Mouse (Mus musculus) hindbrain, embryonic 10.5 days (tissue): Measurements from ENCODE around the gene Zfp64. TPM values are rescaled to one million over a fixed set of nuclear protein-coding genes. Genes with fewer than 3 reads are reported as not detected.

Experiments used
- DNase-seq: peaks from one replicate; pipeline ENCODE4 v3.0.0-alpha.2; 2017; ENCODE audit warnings: low spot score
- H3K27ac ChIP-seq: fragments of 300-500 bp; sonication (generic); 2 replicates; pipeline ENCODE4 v1.5.1; 2016; ENCODE audit warnings: mild to moderate bottlenecking, moderate library complexity
- H3K27me3 ChIP-seq: fragments of 300-500 bp; sonication (generic); 2 replicates; pipeline ENCODE4 v1.6.1; 2016; ENCODE audit warnings: mild to moderate bottlenecking; ENCODE audit not compliant: poor library complexity, insufficient read depth, severe bottlenecking
- H3K36me3 ChIP-seq: fragments of 300-500 bp; sonication (generic); 2 replicates; pipeline ENCODE4 v1.6.1; 2016; ENCODE audit warnings: mild to moderate bottlenecking, moderate library complexity
- H3K4me1 ChIP-seq: fragments of 300-500 bp; sonication (generic); replicated peaks from 2 replicates; pipeline ENCODE4 v1.6.1; 2016; ENCODE audit warnings: mild to moderate bottlenecking
- H3K4me3 ChIP-seq: fragments of 300-500 bp; sonication (generic); 2 replicates; pipeline ENCODE4 v1.5.1; 2016; ENCODE audit warnings: mild to moderate bottlenecking, moderate library complexity
- H3K9me3 ChIP-seq: fragments of 300-500 bp; sonication (generic); 2 replicates; pipeline ENCODE4 v1.6.1; 2016; ENCODE audit warnings: mild to moderate bottlenecking, moderate library complexity
- WGBS: fragments of 180-500 bp; shearing (Covaris S2); methylation state at CpG from one replicate; pipeline ENCODE4 v1.1.7; 2016; 5-methylcytosine and 5-hydroxymethylcytosine counted together
- polyA plus RNA-seq: library from polyadenylated mRNA; unstranded; fragments of >200 nt; fragmentation: Nextera tagmentation; extraction: Ambion mirVana; gene quantifications from 2 replicates; pipeline ENCODE4 v1.2.1, GENCODE M21; 2016

The Zfp64 gene
- polyA plus RNA-seq, 1 experiment from 2014 or later, result 39.9 TPM

GRCm38 (mm10) chr2:168878158-168878557 lies 77.2 kb downstream of the Zfp64 start:
- Histone ChIP-seq H3K27me3 (0 out of 2 replicates have a peak, but pooled peaks cover 4% of the 10 kb centered on the region), H3K9me3 (no peaks in the 10 kb centered on the region), H3K4me3 (no peak overlapping the region), H3K4me1 (peaks cover 6% of the 10 kb centered on the region), H3K36me3 (no peaks in the 10 kb centered on the region), H3K27ac (no peak overlapping the region)
- no peak for DNase-seq
- 81% methylated on average over 4 of the region's 4 CpGs for WGBS

GRCm38 (mm10) chr2:168876631-168877030 lies 78.8 kb downstream of the Zfp64 start:
- 91% methylated on average over 10 of the region's 10 CpGs for WGBS
- Histone ChIP-seq H3K27ac (no peak overlapping the region), H3K4me3 (no peak overlapping the region), H3K9me3 (no peaks in the 10 kb centered on the region), H3K27me3 (0 out of 2 replicates have a peak, but pooled peaks cover 4% of the 10 kb centered on the region), H3K36me3 (no peaks in the 10 kb centered on the region), H3K4me1 (peaks cover 21% of the 10 kb centered on the region)
- no peak for DNase-seq

GRCm38 (mm10) chr2:168874498-168874897 lies 80.9 kb downstream of the Zfp64 start:
- Histone ChIP-seq H3K4me1 (peaks cover 26% of the 10 kb centered on the region), H3K9me3 (no peaks in the 10 kb centered on the region), H3K27ac (no peak overlapping the region), H3K27me3 (peaks cover 9% of the 10 kb centered on the region; the same call in 1 of the 2 replicates), H3K4me3 (no peak overlapping the region), H3K36me3 (no peaks in the 10 kb centered on the region)
- DNase-seq, result no peak
- 94% methylated on average over 6 of the region's 6 CpGs for WGBS

GRCm38 (mm10) chr2:168871767-168872511 lies 83.4 kb downstream of the Zfp64 start:
- H3K4me1 ChIP-seq, result peaks cover 26% of the 10 kb centered on the region
- no peaks in the 10 kb centered on the region for H3K9me3 ChIP-seq
- WGBS, result 9% methylated on average over 22 of the region's 22 CpGs
- peak; percentile 75 for DNase-seq
- peak overlapping the region; percentile 81 for H3K27ac ChIP-seq
- H3K27me3 ChIP-seq, result peaks cover 22% of the 10 kb centered on the region
- H3K4me3 ChIP-seq, result peak overlapping the region; percentile 34
- H3K36me3 ChIP-seq, result no peaks in the 10 kb centered on the region

GRCm38 (mm10) chr2:168870480-168870879 lies 84.9 kb downstream of the Zfp64 start:
- Histone ChIP-seq H3K4me1 (peaks cover 26% of the 10 kb centered on the region), H3K9me3 (no peaks in the 10 kb centered on the region), H3K36me3 (no peaks in the 10 kb centered on the region), H3K27ac (peak overlapping the region; percentile 1; the same call in 1 of the 2 replicates), H3K27me3 (peaks cover 36% of the 10 kb centered on the region), H3K4me3 (no peak overlapping the region)
- WGBS, result 56% methylated on average over 4 of the region's 4 CpGs
- peak; percentile 63 for DNase-seq

GRCm38 (mm10) chr2:168866942-168867341 lies 88.4 kb downstream of the Zfp64 start:
- DNase-seq, result no peak
- Histone ChIP-seq H3K4me1 (peaks cover 18% of the 10 kb centered on the region), H3K27ac (no peak overlapping the region), H3K4me3 (no peak overlapping the region), H3K27me3 (peaks cover 58% of the 10 kb centered on the region), H3K9me3 (no peaks in the 10 kb centered on the region), H3K36me3 (no peaks in the 10 kb centered on the region)
- 87% methylated on average over 8 of the region's 8 CpGs for WGBS

- DNase-seq, result no peak
- Histone ChIP-seq H3K9me3 (no peaks in the 10 kb centered on the region), H3K4me1 (peaks cover 16% of the 10 kb centered on the region), H3K36me3 (no peaks in the 10 kb centered on the region), H3K27me3 (peaks cover 56% of the 10 kb centered on the region), H3K4me3 (no peak overlapping the region), H3K27ac (no peak overlapping the region)
- 71% methylated on average over 10 of the region's 10 CpGs for WGBS
These were observed 89.0 kb downstream of the Zfp64 start for GRCm38 (mm10) chr2:168866436-168866835.

GRCm38 (mm10) chr2:168864905-168865304 lies 90.5 kb downstream of the Zfp64 start:
- H3K4me1 ChIP-seq, result peaks cover 28% of the 10 kb centered on the region
- H3K27ac ChIP-seq, result no peak overlapping the region
- DNase-seq, result no peak
- WGBS, result 84% methylated on average over 5 of the region's 5 CpGs
- H3K9me3 ChIP-seq, result no peaks in the 10 kb centered on the region
- H3K36me3 ChIP-seq, result no peaks in the 10 kb centered on the region
- peaks cover 56% of the 10 kb centered on the region for H3K27me3 ChIP-seq
- H3K4me3 ChIP-seq, result no peak overlapping the region

- no peaks in the 10 kb centered on the region for H3K36me3 ChIP-seq
- 33% methylated on average over 4 of the region's 4 CpGs for WGBS
- H3K4me1 ChIP-seq, result peaks cover 34% of the 10 kb centered on the region
- peak overlapping the region; percentile 64 for H3K27ac ChIP-seq
- no peak overlapping the region for H3K4me3 ChIP-seq
- H3K9me3 ChIP-seq, result no peaks in the 10 kb centered on the region
- peaks cover 70% of the 10 kb centered on the region for H3K27me3 ChIP-seq
- no peak for DNase-seq
These were observed 92.7 kb downstream of the Zfp64 start for GRCm38 (mm10) chr2:168862694-168863093.

GRCm38 (mm10) chr2:168860922-168861740 lies 94.3 kb downstream of the Zfp64 start:
- H3K27me3 ChIP-seq, result peaks cover 71% of the 10 kb centered on the region
- H3K9me3 ChIP-seq, result no peaks in the 10 kb centered on the region
- peak; percentile 84 for DNase-seq
- no peaks in the 10 kb centered on the region for H3K36me3 ChIP-seq
- H3K4me1 ChIP-seq, result peaks cover 34% of the 10 kb centered on the region
- peak overlapping the region; percentile 22; the same call in 1 of the 2 replicates for H3K4me3 ChIP-seq
- H3K27ac ChIP-seq, result peak overlapping the region; percentile 80
- WGBS, result 33% methylated on average over 24 of the region's 24 CpGs

GRCm38 (mm10) chr2:168860032-168860691 lies 95.2 kb downstream of the Zfp64 start:
- no peaks in the 10 kb centered on the region for H3K36me3 ChIP-seq
- no peaks in the 10 kb centered on the region for H3K9me3 ChIP-seq
- H3K4me1 ChIP-seq, result peaks cover 34% of the 10 kb centered on the region
- peaks cover 71% of the 10 kb centered on the region for H3K27me3 ChIP-seq
- peak overlapping the region; percentile 80 for H3K27ac ChIP-seq
- WGBS, result 28% methylated on average over 16 of the region's 16 CpGs
- DNase-seq, result peak; percentile 35
- no peak overlapping the region for H3K4me3 ChIP-seq

GRCm38 (mm10) chr2:168856638-168857037 lies 98.7 kb downstream of the Zfp64 start:
- 63% methylated on average over 7 of the region's 7 CpGs for WGBS
- DNase-seq, result no peak
- Histone ChIP-seq H3K27ac (no peak overlapping the region), H3K4me3 (no peak overlapping the region), H3K36me3 (no peaks in the 10 kb centered on the region), H3K9me3 (no peaks in the 10 kb centered on the region), H3K4me1 (peaks cover 23% of the 10 kb centered on the region), H3K27me3 (peaks cover 56% of the 10 kb centered on the region)
